In the genomic region with DNA sequence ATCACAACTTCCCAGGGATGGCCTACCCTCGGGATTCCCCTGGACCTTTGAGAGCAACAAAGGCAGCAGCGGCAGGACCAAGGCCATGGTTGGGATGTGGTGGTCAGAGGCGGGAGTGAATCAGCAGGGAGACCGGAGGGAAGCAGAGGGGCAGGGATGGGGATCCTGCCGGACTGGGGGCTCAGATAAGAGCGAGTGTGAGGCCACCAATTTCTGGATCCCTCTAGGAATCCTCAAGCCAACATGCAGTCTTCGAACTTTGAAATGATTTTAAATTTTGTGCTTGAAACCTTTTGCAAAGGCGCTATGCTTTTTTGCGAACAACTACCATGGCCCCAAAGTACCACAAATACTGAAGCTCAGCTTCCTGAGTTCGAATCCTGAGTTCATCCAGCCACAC, we compare ENCODE assay signal across 7 mouse cellular contexts. TPM values are rescaled to one million over a fixed set of nuclear protein-coding genes. Genes with fewer than 3 reads are reported as not detected.
DNase-seq lines count a peak whose midpoint lies in the region; ATAC-seq and TF ChIP-seq lines count a peak whose summit lies in the region.

A gene (minus strand): TSS at position 101 of the 400 bp plus-strand sequence.

- DNase-seq in lung, adult 2 months: no peak
- no peak for DNase-seq in lung, postnatal 14 days
- DNase-seq in forebrain, embryonic 10.5 days (ENCODE audit: extremely low spot score, low spot score): no peak
- DNase-seq in limb, embryonic 10.5 days (ENCODE audit: low spot score): no peak
- DNase-seq in adrenal gland, postnatal 25 days: no peak

- H3K27me3 ChIP-seq in forebrain, embryonic 10.5 days (ENCODE audit: poor library complexity, severe bottlenecking): peaks cover 80% of the 10 kb centered on the region
- H3K27me3 ChIP-seq in limb, embryonic 10.5 days (ENCODE audit: low read depth, poor library complexity, severe bottlenecking): peaks cover 67% of the 10 kb centered on the region
- 0 out of 2 replicates have a peak, but pooled peaks cover 6% of the 10 kb centered on the region for H3K27me3 ChIP-seq in neural tube, embryonic 14.5 days (ENCODE audit: control insufficient read depth, insufficient read depth, low read length)

- H3K27ac ChIP-seq in forebrain, embryonic 10.5 days: peak within 1 kb of the TSS; percentile 77
- peak within 1 kb of the TSS; percentile 71 for H3K27ac ChIP-seq in limb, embryonic 10.5 days
- H3K27ac ChIP-seq in neural tube, embryonic 14.5 days (ENCODE audit: low read depth, low read length): no peak within 1 kb of the TSS

- no peak within 1 kb of the TSS for H3K9ac ChIP-seq in neural tube, embryonic 14.5 days (replicated peaks; ENCODE audit: low read depth, low read length)

- no peak for ATAC-seq in neural tube, embryonic 14.5 days (ENCODE audit: low read depth)
- ATAC-seq in monocyte, adult 5-6 weeks (replicated peaks; ENCODE audit: insufficient number of reproducible peaks, low FRiP score, low TSS enrichment, poor library complexity, severe bottlenecking): no peak

- H3K9me3 ChIP-seq in forebrain, embryonic 10.5 days: no peaks in the 10 kb centered on the region
- no peaks in the 10 kb centered on the region for H3K9me3 ChIP-seq in limb, embryonic 10.5 days (replicated peaks)
- H3K9me3 ChIP-seq in neural tube, embryonic 14.5 days (ENCODE audit: control insufficient read depth, low read length): no peaks in the 10 kb centered on the region

- peaks cover 24% of the 10 kb centered on the region for H3K36me3 ChIP-seq in forebrain, embryonic 10.5 days (replicated peaks)
- H3K36me3 ChIP-seq in limb, embryonic 10.5 days: peaks cover 28% of the 10 kb centered on the region
- peaks cover 4% of the 10 kb centered on the region for H3K36me3 ChIP-seq in neural tube, embryonic 14.5 days (ENCODE audit: control insufficient read depth, insufficient read depth, low read length)

- H3K4me3 ChIP-seq in lung, adult 2 months (replicated peaks; ENCODE audit: extremely low read depth, low read depth, low read length): peak within 1 kb of the TSS; percentile 59
- H3K4me3 ChIP-seq in forebrain, embryonic 10.5 days: peak within 1 kb of the TSS; percentile 50
- H3K4me3 ChIP-seq in limb, embryonic 10.5 days: peak within 1 kb of the TSS; percentile 50
- H3K4me3 ChIP-seq in neural tube, embryonic 14.5 days (ENCODE audit: low read depth, low read length): 0 out of 2 replicates have a peak within 1 kb of the TSS, but pooled peaks have one; percentile 1

- H3K4me1 ChIP-seq in lung, adult 2 months (ENCODE audit: control insufficient read depth, insufficient read depth, low read length): peaks cover 5% of the 10 kb centered on the region
- peaks cover 31% of the 10 kb centered on the region for H3K4me1 ChIP-seq in forebrain, embryonic 10.5 days
- peaks cover 29% of the 10 kb centered on the region for H3K4me1 ChIP-seq in limb, embryonic 10.5 days
- peaks cover 9% of the 10 kb centered on the region; the same call in 1 of the 2 replicates for H3K4me1 ChIP-seq in neural tube, embryonic 14.5 days (ENCODE audit: control insufficient read depth, insufficient read depth, low read length)

- TF ChIP-seq POLR2A in lung, adult 2 months (IDR thresholded peaks at IDR 0.05; ENCODE audit: borderline replicate concordance, extremely low read depth, low read depth, low read length): no peak

- WGBS in lung, adult 2 months: 69% methylated on average over 10 of the region's 10 CpGs
- whole genome bisulfite sequencing in forebrain, embryonic 10.5 days: 44% methylated on average over 10 of the region's 10 CpGs
- WGBS in limb, embryonic 10.5 days: 45% methylated on average over 10 of the region's 10 CpGs
- 51% methylated on average over 10 of the region's 10 CpGs for WGBS in neural tube, embryonic 14.5 days

- peak within 1 kb of the TSS; percentile 40 for H3K4me2 ChIP-seq in neural tube, embryonic 14.5 days (ENCODE audit: low read depth, low read length)

- no peak for TF ChIP-seq CTCF in lung, adult 2 months (IDR thresholded peaks at IDR 0.05; ENCODE audit: insufficient read depth, low read length)

RNA-seq across cellular contexts. Expression of the gene that starts here (rescaled TPM):
- polyA plus RNA-seq in lung, adult 2 months (2012; rRNA removed): 1.0 and 2.1 TPM in 2 replicates
- polyA plus RNA-seq in forebrain, embryonic 10.5 days (2016; fragmentation: Nextera tagmentation; extraction: Ambion mirVana): 0.59 and 0.72 TPM in 2 replicates
- 0.36 and 0.46 TPM in 2 replicates for polyA plus RNA-seq in limb, embryonic 10.5 days (2016; fragmentation: Nextera tagmentation; extraction: Ambion mirVana)
- 0.12 and 0.15 TPM in 2 replicates for polyA plus RNA-seq in neural tube, embryonic 14.5 days (2014; fragmentation: Nextera tagmentation; extraction: Ambion mirVana)
- total RNA-seq in adrenal gland, postnatal 25 days (2021): 0.24 TPM in 1 of 2 replicates, not detected in the other
- total RNA-seq in monocyte, adult 5-6 weeks (2017): 0.57 to 3.1 TPM (median 0.75 TPM) in 3 replicates

Comparison
In these comparisons a context has a peak if more than half of its experiments do, and no peak if none do; other contexts are left out.
1. H3K4me3 ChIP-seq: peak in every context shown above with its lines; median percentile 59 in lung, adult 2 months; 50 in forebrain, embryonic 10.5 days; 50 in limb, embryonic 10.5 days; 1 in neural tube, embryonic 14.5 days.